Mouse (Mus musculus): ENCODE measurements at regions not wholly inside any gene's neighbourhood (a gene's known extent, or its start where the extent isn't known, plus 50 kb on each side); places are given as distances from the start of the nearest gene placed in this dataset.
"Not testable (repeated sequence)": the region's sequence is repeated elsewhere in the genome, so short reads cannot be mapped to it uniquely, and the experiment has no call there.

- DNase-seq (ENCODE audit: inconsistent age in 2 of 2, low spot score in 1 of 2), result not testable (repeated sequence)
These were observed 109.4 kb upstream of the Tenm4 start for GRCm38 (mm10) chr7:96061599-96061998.

- no peak for DNase-seq (ENCODE audit: inconsistent age in 2 of 2, low spot score in 1 of 2)
These were observed 92.5 kb upstream of the Tenm4 start for GRCm38 (mm10) chr7:96078511-96078910.

- DNase-seq (ENCODE audit: inconsistent age in 2 of 2, low spot score in 1 of 2), result no peak
These were observed 89.4 kb upstream of the Tenm4 start for GRCm38 (mm10) chr7:96081676-96082075.

- DNase-seq (ENCODE audit: inconsistent age in 2 of 2, low spot score in 1 of 2), result no peak
These were observed 75.9 kb upstream of the Tenm4 start for GRCm38 (mm10) chr7:96095185-96095584.

GRCm38 (mm10) chr7:96095752-96096151, 75.3 kb upstream of the Tenm4 start:
- DNase-seq (ENCODE audit: inconsistent age in 2 of 2, low spot score in 1 of 2), result no peak

- DNase-seq (ENCODE audit: inconsistent age in 2 of 2, low spot score in 1 of 2), result no peak
These were observed 72.2 kb upstream of the Tenm4 start for GRCm38 (mm10) chr7:96098686-96099376.

- no peak for DNase-seq (ENCODE audit: inconsistent age in 2 of 2, low spot score in 1 of 2)
These were observed 68.3 kb upstream of the Tenm4 start for GRCm38 (mm10) chr7:96102727-96103126.

- DNase-seq (ENCODE audit: inconsistent age in 2 of 2, low spot score in 1 of 2), result no peak
These were observed 62.3 kb upstream of the Tenm4 start for GRCm38 (mm10) chr7:96108768-96109167.

GRCm38 (mm10) chr7:96120142-96120541, 50.9 kb upstream of the Tenm4 start:
- peak in 1 of 2 experiments; percentile 27 for DNase-seq (ENCODE audit: inconsistent age in 2 of 2, low spot score in 1 of 2)
